Mouse (Mus musculus) kidney, postnatal 36 days (tissue): ENCODE results near the gene Bsdc1.
A peak's percentile ranks its signal among the peaks of the same experiment; 100 is the strongest.

ENCODE experiments used
- DNase-seq, 2 experiments: peaks; one replicate each; pipeline ENCODE4 v3.0.0; 2021 to 2022; ENCODE audit warnings: mixed read lengths in 2 of 2

Gene Bsdc1

DNA sequence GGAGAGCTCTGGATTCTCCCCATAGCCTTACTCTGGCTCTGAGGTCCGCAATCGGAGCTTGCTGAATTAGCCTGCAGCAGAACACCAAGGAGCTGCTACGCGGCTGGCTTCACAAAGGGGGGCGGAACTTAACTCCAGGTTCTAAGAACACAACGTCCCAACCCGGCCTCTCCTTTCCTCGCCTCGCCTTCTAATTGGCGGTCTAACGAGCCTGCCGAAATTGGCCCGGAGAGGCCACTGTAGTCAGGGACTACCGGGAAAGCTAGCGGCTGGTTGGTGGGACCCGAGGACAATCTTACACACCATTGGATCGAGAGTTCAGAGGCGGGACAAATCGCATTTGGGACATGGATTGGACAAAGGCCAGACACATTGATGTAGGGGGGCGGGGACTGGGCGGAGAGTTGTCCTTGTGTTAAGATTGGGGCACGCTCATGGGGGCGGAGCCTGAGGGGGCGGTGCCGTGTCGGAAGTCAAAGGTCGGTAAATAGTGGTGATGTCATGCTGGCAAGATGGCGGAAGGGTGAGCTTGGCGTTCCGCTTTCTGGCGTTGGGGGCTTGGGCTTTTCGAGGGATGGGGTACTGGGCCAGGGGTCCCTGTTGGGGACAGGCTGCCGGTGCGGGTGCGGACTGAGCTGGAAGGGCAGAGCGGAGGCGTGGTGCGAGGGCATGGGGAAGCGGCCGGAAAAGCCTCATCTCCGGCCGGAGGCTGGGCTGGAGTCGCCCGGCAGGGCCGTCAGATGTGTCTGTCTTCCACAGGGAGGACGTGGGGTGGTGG lies at the start of gene Bsdc1:
Gene Bsdc1, plus strand, starts transcription at position 399 of the 778 bp plus-strand sequence.
- peak; percentile 100 for DNase-seq

DNA sequence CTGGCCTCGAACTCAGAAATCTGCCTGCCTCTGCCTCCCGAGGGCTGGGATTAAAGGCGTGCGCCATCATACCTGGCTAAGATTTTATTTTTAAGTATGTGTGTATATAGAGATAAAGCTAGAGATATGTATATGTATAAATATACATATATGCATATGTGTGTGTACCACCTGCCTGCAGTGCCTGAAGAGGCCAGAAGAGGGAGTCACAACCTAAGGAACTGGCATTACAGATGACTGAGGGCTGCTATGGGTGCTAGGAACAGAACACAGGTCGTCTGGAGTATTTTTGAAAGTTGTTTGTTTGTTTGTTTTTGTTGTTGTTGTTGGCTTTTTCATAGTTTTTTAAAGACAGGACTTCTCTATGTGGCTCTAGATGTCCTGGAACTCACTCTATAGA lies 45.5 kb upstream of the Bsdc1 start:
- no peak for DNase-seq

GRCm38 (mm10) chr4:129416478-129416877 lies 44.9 kb upstream of the Bsdc1 start:
- DNase-seq = no peak

- no peak for DNase-seq
Observed at GRCm38 (mm10) chr4:129418321-129418720, 43.1 kb upstream of the Bsdc1 start.

DNA sequence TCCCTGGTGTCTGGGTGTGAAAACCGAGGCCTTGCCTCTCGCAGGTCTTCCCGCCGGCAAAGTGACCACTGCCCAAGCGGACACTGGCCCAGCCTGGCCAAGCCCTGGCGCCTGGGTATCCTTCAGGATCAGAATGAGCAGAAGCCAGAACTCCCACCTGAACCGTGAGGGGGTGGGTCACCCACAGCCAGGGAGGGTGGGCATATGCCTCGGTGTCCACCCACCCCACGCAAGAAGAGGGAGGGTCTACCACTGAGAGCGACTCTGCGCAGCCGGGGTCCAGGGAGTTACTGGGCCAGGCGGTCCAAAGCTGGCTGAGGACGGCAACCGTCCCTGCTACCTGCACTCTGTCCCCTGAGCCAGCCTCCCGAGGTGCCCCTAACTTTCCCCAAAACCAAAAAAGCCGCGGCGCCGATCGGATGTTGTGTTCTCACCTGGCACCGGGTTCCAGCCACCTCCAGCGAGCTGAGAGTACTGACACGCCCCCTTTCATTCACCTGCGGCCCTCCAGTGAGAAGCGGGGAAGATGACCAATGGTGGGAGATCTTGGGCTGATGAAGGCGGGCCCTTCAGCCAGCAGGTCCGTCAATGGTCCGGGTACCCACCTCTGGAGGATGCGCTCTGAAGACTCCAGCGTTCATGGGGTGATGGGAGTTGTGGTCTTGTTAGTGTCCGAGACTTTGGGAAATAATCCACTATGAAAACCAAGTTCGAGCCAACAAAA lies 20.9 kb upstream of the Bsdc1 start, which contains the start of gene Zbtb8b:
Gene Zbtb8b, minus strand, starts transcription at position 514 of the 724 bp plus-strand sequence.
- DNase-seq = peak; percentile 79 to 80

DNA sequence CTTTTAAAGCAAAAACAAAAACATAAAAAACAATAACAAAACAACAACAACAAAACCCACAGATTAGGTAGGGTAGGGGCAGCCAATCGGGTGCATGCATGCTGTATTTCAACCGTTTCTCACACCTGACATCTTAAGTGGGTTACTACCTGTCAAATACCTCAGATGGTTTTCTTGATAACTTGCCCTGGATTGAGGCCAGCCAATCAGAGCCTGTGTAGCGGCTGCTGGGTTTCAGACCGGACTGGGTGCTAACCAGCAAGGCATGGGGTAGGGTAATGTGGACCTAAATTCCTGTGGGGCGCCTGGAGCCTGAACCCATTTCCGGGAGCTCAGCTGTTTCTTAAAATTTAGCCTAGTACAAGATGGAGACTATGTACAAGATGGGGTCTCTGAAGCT lies 20.2 kb upstream of the Bsdc1 start:
- DNase-seq = peak; percentile 24 to 44

GRCm38 (mm10) chr4:129447360-129447759 lies 14.0 kb upstream of the Bsdc1 start:
- no peak for DNase-seq

DNA sequence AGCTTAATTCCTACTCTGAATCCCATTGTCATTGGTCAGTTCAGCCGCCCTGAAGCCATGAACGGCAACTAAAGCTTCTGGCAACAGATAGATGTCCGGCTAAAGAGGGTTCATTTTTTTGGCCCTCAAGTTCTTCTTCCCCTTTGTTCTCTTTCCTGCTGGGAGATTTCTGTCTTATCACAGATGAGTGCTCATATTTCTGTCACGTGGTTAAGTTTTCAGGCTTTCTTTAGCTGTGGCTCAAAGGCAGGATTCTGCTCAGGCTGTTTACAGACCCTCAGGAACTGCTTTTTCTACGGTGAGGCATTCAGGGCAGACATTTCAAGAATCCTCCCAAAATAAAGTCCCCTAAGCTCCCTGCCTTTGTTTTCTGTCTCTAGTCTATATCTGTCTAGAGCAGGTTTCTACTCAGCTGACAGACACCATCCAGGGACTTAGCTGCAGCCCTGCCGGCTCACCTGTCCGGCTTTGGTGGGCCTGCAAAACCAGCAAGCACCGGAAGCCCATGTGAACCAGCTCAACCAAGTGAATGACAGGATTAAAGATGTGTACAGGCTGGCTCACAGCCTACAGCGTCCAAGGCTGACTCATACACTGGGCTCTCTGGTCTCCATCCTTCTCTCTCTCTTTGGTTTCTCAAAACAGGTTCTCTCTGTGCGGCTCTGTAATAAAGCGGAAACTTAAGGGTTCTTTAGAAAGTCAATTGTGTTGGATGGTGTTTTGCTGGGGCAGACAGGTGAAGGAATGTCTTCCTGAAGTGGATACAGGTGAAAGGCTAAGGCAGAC lies 13.4 kb upstream of the Bsdc1 start:
- DNase-seq = no peak

DNA sequence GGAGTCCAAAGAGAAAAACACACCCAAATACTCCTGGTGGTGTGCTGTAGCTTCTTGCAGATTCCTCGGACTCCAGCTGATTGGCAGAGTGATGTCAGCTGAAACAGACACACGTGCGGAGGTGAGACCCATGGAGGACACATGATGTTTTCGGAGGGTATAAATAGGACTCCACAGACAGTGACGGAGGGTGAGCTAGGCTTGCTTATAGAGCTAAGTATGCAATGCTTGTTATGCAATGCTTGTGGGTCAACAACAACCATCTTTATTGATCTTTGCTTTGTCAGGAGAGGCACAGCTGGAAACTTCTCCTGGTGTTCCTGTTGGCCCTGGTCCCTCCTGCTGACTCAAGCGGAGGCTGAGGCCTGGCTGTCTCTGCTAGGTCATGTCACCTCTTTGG lies 12.7 kb upstream of the Bsdc1 start:
- no peak for DNase-seq

DNA sequence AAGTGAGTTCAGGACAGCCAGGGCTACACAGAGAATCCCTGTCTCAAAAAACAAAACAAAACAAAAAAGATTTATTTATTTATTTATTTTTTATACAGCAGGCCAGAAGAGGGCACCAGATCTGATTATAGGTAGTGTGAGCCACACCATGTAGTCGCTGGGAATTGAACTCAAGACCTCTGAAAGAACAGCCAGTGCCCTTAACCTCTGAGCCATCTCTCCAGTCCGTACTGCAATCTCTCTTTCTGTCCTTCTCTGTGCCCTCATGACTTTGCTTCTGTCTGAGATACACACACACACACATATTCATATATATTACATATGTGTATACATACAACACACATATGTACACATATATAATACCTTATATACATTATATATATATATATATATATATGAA lies 10.5 kb upstream of the Bsdc1 start:
- no peak for DNase-seq

- DNase-seq = no peak
Observed at GRCm38 (mm10) chr4:129451471-129452169, 9.8 kb upstream of the Bsdc1 start.

DNA sequence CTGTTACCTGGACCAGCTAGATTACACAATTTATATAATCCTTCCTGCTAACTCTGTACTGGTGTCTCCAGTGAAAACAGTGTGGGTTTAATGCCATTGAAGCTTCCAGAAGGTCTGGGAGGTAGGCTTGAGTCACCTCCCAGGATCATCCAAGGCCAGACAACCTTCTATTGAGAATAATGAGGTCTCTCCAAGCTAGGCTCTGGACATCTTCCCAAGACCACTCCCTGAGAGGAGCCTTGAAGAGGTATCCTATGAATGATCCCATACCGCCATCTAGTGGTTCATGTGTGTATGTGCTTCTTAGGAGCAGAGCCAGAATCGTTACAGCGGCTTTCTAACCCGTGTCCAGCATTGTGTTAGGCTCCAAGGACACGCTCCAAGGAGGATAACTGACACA lies 6.1 kb upstream of the Bsdc1 start:
- peak; percentile 65 to 73 for DNase-seq

GRCm38 (mm10) chr4:129456126-129456525 lies 5.3 kb upstream of the Bsdc1 start:
- DNase-seq = peak in 1 of 2 experiments; percentile 34

DNA sequence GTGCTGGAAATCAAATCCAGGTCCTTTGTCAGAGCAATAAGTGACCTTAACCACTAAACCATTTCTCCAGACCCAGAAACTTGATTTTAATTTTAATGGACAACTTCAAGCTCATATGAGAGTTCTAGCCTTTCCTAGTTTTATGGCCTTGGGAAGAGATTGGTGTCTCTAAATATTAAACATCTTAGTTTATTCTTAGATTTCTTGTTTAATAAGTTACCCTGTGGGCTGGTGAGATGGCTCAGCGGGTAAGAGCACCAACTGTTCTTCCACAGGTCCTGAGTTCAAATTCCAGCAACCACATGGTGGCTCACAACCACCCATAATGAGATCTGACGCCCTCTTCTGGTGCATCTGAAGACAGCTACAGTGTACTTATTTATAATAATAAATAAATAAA lies 4.1 kb upstream of the Bsdc1 start:
- peak in 1 of 2 experiments; percentile 14 for DNase-seq

GRCm38 (mm10) chr4:129459726-129460125 lies 1.7 kb upstream of the Bsdc1 start:
- DNase-seq = peak; percentile 22 to 31

DNA sequence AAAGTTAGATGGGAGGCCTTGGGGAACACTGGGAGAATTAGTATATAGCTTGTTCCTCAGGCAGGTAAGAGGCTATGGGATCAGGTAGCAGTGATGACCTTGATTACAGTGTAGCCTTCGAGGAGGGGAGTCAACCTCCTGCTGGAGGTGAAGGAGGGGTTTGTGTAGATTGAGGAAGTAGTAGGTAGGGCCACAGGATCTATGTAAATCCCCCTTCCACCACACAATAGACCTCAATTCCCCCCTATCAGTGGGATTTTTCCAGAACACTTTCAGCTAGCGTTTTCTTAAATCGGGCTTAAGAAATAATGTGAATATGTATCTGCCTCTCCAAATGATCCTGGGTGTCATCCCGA lies 576 bp upstream of the Bsdc1 start:
- no peak for DNase-seq

DNA sequence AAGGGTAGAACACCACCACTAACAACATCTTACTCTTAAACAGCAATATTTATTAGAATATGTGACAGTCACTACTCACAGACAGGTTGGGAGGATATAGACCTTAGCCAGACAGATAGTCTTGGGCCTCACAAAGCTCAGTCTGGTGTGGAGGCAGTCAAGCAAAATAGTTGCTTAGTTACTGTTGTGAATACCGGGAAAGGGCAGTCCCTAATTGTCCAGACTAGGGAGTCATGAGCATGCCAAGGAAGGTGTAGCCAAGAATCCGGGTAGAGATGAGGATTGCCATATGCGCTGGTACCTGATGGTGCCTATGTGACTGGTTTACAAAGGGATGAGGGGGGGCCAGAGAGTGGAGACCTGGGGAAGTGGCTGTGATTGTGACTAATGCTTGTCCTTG lies 737 bp downstream of the Bsdc1 start:
- DNase-seq = peak; percentile 25 to 36

- no peak for DNase-seq
Observed at GRCm38 (mm10) chr4:129463097-129464059, 2.0 kb downstream of the Bsdc1 start.

DNA sequence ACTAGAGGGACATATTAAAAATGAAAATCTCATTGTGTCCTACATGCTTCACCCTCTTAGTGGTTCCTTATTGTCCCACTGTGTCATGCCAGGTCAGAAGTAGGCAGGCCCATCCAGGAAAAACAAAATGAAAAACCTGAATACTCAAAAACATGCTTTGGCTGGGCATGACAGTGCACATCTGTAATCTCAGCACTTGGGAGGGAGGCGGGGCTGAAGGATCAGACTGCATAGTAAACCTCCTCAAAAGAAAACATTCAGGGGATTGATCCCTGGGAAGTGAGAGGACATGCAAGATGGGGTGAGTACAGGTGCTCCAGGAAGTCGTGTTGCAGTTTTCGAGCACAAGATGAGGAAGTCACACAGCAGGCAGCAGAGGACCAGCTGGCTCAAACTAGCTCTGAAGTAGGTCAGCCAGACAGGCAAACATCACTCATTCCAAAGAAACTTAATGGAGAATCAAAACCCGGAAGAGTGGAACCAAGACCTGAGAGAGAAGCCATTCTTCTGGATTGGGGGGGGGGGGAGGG lies 3.0 kb downstream of the Bsdc1 start:
- no peak for DNase-seq

- no peak for DNase-seq
Observed at GRCm38 (mm10) chr4:129476047-129476446, 14.7 kb downstream of the Bsdc1 start.

- DNase-seq = no peak
Observed at GRCm38 (mm10) chr4:129479863-129480262, 18.5 kb downstream of the Bsdc1 start.
